Mouse (Mus musculus) v-Abl transformed pro-B cells (cell line): ENCODE measurements around the gene Crtam.

Experiments used
- in situ Hi-C, 2 experiments: fragments of 400-800 bp; cut with MboI; formaldehyde crosslinking; loops; one replicate each; pipeline ENCODE4 v1.15.1; 2025; ENCODE audit not compliant: unreplicated experiment in 2 of 2

Crtam gene

DNA sequence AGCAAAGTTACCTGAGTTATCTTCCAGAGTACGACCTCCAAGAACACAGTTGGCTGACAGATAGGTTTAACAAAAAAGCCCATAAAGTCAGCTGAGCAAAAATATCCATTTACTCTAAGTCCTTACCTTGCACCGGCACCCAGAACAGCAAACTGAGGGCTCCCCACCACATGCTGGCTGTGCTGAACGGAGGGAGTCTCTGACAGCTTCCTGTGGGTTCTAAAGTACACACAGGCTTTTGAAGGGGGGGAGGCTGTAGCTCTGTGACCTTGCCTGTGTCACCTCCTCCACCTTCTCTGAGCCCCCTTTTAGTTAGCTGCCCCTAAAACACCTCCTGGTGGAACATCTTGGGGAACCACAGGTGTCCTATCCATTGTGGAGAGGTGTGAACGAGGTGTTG is at the start of gene Crtam:
Crtam (minus strand) TSS at position 214 of the 400 bp plus-strand sequence.
- in situ Hi-C loops, result no loop called here

GRCm38 (mm10) chr9:41054166-41054565 is 49.7 kb upstream of the Crtam start:
- in situ Hi-C loops, result no loop called here

DNA sequence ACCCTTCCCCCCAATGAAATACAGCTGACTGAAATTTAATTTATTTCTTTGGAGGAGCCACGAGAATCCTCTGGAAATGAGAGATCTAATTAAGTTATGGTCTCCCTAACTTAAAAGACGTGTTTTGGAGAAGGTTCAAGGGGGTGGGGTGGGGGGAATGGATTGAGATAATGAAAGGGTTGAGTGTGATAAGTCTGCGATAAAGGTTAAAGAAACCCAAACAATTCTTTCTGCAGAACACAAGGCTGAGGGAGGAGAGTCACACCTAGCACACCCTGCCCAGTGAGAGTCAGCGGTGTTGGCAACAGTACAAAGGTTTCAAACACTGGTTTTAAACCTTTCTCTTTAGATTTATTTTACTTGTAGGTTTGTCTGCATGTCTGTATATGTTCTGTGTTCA is 49.0 kb upstream of the Crtam start:
- in situ Hi-C loops, result no loop called here

DNA sequence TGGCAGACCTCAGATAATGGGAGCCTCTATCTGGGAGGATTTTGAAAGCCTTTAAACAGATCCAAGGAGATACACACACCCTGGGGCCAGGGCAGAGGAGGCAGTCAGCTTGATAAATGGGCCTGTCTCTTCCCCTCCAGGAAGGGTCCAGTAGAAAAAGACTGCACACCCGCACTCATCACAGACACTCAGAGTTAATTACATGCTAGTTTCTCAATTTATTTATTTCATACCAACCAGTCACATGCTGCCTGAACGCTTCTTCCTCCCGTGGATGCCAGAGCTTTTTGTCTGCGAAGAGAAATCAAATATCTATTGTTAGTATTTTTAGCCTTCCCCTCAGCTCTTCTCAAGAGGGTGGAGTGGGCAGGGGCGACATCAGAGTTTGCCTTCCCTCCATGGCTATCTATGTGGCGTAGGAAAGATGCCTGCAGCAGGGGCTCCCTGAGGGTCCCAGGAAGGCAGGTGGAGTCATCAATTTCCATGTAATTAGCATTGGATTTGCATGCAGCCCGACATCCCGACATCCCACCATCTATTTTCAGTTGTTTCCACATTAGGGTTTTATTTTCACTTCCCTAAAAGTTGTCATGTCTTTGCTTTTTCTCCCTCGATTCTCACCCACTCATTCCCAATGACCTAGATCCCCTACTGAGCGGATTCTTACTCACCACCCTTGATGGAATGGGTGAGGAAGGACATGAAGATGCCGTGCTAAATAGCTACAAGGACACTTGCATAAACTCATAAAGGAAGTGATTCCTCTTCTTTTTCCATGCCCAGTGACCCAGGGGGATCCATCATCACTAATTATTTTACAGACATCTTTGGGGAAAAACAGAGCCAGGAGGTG is 46.9 kb upstream of the Crtam start:
- in situ Hi-C loops, result no loop called here

DNA sequence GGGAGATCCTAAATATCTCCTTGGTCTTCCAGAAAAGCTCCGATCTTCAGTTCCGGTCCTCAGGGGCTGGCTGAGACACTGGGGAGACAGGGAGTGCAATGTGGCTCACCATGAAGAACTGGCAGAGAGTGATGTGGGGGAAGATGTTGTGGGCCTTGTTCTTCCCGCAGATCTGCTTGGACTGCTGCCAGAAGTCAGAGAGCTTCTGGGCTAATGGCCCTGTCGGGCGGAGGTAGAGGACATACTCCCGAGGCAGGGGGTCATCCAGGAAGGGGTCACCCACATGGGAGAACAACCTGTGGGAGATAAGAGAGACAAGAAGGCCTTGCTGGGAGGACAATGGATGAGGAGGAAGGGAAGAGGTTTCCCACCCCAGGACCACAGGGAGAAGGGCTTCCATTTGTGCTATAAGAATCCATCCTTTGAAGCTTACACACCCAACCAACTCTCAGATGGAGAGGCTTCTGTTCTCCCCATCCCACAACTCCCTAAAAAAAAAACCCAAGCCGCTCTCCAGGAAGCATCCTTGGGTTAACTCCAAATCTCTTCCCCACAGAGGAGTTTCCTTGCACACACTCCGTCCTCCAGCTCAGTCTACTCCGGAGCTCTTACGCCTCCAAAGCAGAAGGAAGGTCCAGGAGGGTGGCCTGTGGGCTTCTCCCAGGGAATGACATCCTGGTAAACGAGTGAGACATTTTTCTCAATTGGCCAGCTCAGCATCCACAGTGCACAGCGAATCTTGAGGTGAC is 46.1 kb upstream of the Crtam start:
- in situ Hi-C loops, result no loop called here

GRCm38 (mm10) chr9:41049282-41049681 is 44.9 kb upstream of the Crtam start:
- in situ Hi-C loops, result loop anchor here (5.0 kb wide), 2 partner anchors 133 to 138 kb away; no protein-coding TSS in a partner anchor

GRCm38 (mm10) chr9:41048820-41049219 is 44.4 kb upstream of the Crtam start:
- in situ Hi-C loops, result loop anchor here (5.0 kb wide), 2 partner anchors 133 to 138 kb away; no protein-coding TSS in a partner anchor

GRCm38 (mm10) chr9:41048216-41048615 is 43.8 kb upstream of the Crtam start:
- in situ Hi-C loops, result loop anchor here (5.0 kb wide), 2 partner anchors 134 to 139 kb away; no protein-coding TSS in a partner anchor

GRCm38 (mm10) chr9:41047654-41048053 is 43.2 kb upstream of the Crtam start:
- in situ Hi-C loops, result loop anchor here (5.0 kb wide), 2 partner anchors 135 to 140 kb away; no protein-coding TSS in a partner anchor

GRCm38 (mm10) chr9:41044626-41045025 is 40.2 kb upstream of the Crtam start:
- in situ Hi-C loops, result loop anchor here (5.0 kb wide), 2 partner anchors 138 to 143 kb away; no protein-coding TSS in a partner anchor

DNA sequence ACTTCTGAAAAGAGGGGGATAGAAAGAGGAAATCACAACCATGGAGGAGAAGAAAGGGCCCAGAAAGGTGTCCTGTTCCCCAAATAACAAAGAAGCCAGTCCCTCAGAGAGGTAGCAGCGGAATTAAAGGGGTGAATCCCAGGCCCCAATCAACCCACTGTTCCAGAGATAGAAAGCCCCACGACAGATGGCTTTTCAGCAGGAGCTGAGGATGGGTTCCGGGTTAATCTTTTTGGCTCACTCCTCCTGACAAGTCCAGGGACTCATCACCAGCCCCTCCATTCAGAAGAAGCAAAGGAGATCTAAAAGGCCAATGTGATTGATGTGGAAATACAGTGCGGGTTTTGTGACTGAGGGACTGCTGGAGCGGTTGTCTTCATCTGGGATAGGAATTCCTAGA is 39.2 kb upstream of the Crtam start:
- in situ Hi-C loops, result no loop called here

- in situ Hi-C loops, result no loop called here
These were observed 37.0 kb upstream of the Crtam start for GRCm38 (mm10) chr9:41041404-41041803.

GRCm38 (mm10) chr9:41038150-41038664 is 33.8 kb upstream of the Crtam start:
- in situ Hi-C loops, result no loop called here

- in situ Hi-C loops, result no loop called here
These were observed 27.4 kb upstream of the Crtam start for GRCm38 (mm10) chr9:41031590-41032489.

GRCm38 (mm10) chr9:41029827-41030226 is 25.4 kb upstream of the Crtam start:
- in situ Hi-C loops, result loop anchor here in 1 of 2 experiments (5.0 kb wide), 1 partner anchor 198 kb away; no protein-coding TSS in a partner anchor

- in situ Hi-C loops, result loop anchor here in 1 of 2 experiments (5.0 kb wide), 1 partner anchor 196 kb away; no protein-coding TSS in a partner anchor
These were observed 24.0 kb upstream of the Crtam start for GRCm38 (mm10) chr9:41028470-41028869.

DNA sequence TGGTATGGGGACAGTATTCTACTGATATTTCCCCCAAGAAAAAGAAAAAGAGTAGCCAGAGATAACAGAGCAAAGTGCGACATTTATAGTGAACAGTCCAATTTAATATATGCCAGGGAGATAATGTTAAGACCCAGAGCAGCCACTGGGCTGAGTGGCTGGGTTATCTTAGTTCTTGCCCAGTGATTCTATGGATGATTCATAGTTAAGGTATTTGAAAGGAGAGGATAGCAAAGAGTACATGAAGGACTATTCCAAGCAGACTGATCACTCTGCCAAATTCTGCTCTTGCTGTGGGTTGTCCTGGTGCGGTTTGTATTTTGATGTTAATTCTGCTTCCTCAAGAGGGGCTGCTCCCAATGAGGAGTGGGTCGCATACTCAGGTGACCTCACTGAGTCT is 17.3 kb upstream of the Crtam start:
- in situ Hi-C loops, result no loop called here

GRCm38 (mm10) chr9:41020486-41020885 is 16.1 kb upstream of the Crtam start:
- in situ Hi-C loops, result no loop called here

DNA sequence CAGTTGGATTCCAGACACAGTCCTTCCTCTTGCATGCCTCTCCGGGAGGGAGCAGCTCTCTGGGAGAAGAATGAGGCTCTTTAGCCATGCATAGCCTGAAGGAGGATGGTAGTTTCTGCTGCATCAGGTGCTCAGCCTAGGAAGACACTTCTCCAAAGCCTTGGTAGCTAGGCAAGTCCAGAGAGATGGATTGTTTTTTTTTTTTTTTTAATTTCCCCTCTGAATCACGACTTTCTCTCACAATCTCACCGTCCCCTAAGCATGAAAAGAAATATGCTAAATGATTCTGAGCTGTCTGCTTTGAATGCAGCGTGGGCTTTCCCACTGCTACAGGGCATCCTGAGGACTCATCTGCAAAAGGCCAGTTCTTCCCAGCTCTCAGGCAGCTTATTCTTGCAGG is 10.1 kb upstream of the Crtam start:
- in situ Hi-C loops, result no loop called here

GRCm38 (mm10) chr9:41012456-41012855 is 8.0 kb upstream of the Crtam start:
- in situ Hi-C loops, result no loop called here
